Mouse (Mus musculus) intestine, embryonic 16.5 days (tissue): ENCODE data around the gene Mnd1. TPM values are rescaled to one million over a fixed set of nuclear protein-coding genes. Genes with fewer than 3 reads are reported as not detected.

ENCODE experiments used
- ATAC-seq: fragments of 200-750 bp; cut with Nextera tagmentation; 2 replicates; pipeline ENCODE4 v1.8.0; 2017; ENCODE audit warnings: moderate TSS enrichment, moderate library complexity
- H3K27ac ChIP-seq: fragments of 300-500 bp; sonication (generic); 2 replicates; pipeline ENCODE4 v1.5.1; 2014; ENCODE audit warnings: mild to moderate bottlenecking, low read length
- H3K27me3 ChIP-seq: fragments of 300-500 bp; sonication (generic); replicated peaks from 2 replicates; pipeline ENCODE4 v1.6.1; 2014; ENCODE audit warnings: low read length, control low read depth, mixed read lengths; ENCODE audit not compliant: control insufficient read depth, insufficient read depth
- H3K36me3 ChIP-seq: fragments of 300-500 bp; sonication (generic); 2 replicates; pipeline ENCODE4 v1.6.1; 2014; ENCODE audit warnings: low read length, control low read depth; ENCODE audit not compliant: control insufficient read depth, insufficient read depth
- H3K4me1 ChIP-seq: fragments of 300-500 bp; sonication (generic); 2 replicates; pipeline ENCODE4 v1.6.1; 2014; ENCODE audit warnings: low read length, control low read depth, mixed read lengths; ENCODE audit not compliant: control insufficient read depth, insufficient read depth
- H3K4me2 ChIP-seq: fragments of 300-500 bp; sonication (generic); 2 replicates; pipeline ENCODE4 v1.6.1; 2014; ENCODE audit warnings: low read depth, low read length, control low read depth
- H3K4me3 ChIP-seq: fragments of 300-500 bp; sonication (generic); 2 replicates; pipeline ENCODE4 v1.5.1; 2014; ENCODE audit warnings: mild to moderate bottlenecking, low read length
- H3K9ac ChIP-seq: fragments of 300-500 bp; sonication (generic); 2 replicates; pipeline ENCODE4 v1.6.1; 2014; ENCODE audit warnings: low read depth, low read length
- H3K9me3 ChIP-seq: fragments of 300-500 bp; sonication (generic); 2 replicates; pipeline ENCODE4 v1.6.1; 2016; ENCODE audit warnings: low read length, control low read depth; ENCODE audit not compliant: control insufficient read depth
- WGBS: fragments of 180-500 bp; shearing (Covaris S2); extraction: QIAGEN DNeasy Blood & Tissue Kit; methylation state at CpG from one replicate; pipeline ENCODE4 v1.1.7; 2014; 5-methylcytosine and 5-hydroxymethylcytosine counted together
- polyA plus RNA-seq: library from polyadenylated mRNA; unstranded; fragments of >200 nt; fragmentation: Nextera tagmentation; extraction: Ambion mirVana; gene quantifications from 2 replicates; pipeline ENCODE4 v1.2.1, GENCODE M21; 2015

Gene Mnd1
- polyA plus RNA-seq, 1 experiment from 2014 or later = 9.9 TPM

GRCm38 (mm10) chr3:84068831-84069709, 86.5 kb downstream of the Mnd1 start:
- Histone ChIP-seq H3K27ac (no peak overlapping the region), H3K9ac (no peak overlapping the region), H3K36me3 (no peaks in the 10 kb centered on the region), H3K9me3 (no peaks in the 10 kb centered on the region), H3K4me2 (no peak overlapping the region), H3K4me3 (no peak overlapping the region), H3K27me3 (no peaks in the 10 kb centered on the region), H3K4me1 (no peaks in the 10 kb centered on the region)
- ATAC-seq = no peak
- WGBS = 85% methylated on average over 13 of the region's 13 CpGs

GRCm38 (mm10) chr3:84065825-84066224, 89.8 kb downstream of the Mnd1 start:
- Histone ChIP-seq H3K4me2 (no peak overlapping the region), H3K9me3 (no peaks in the 10 kb centered on the region), H3K4me1 (0 out of 2 replicates have a peak, but pooled peaks cover 3% of the 10 kb centered on the region), H3K4me3 (no peak overlapping the region), H3K36me3 (no peaks in the 10 kb centered on the region), H3K27ac (no peak overlapping the region), H3K27me3 (no peaks in the 10 kb centered on the region), H3K9ac (no peak overlapping the region)
- no peak for ATAC-seq
- WGBS = 69% methylated on average over 4 of the region's 4 CpGs

GRCm38 (mm10) chr3:84063369-84063914, 92.1 kb downstream of the Mnd1 start:
- Histone ChIP-seq H3K4me1 (0 out of 2 replicates have a peak, but pooled peaks cover 6% of the 10 kb centered on the region), H3K4me3 (no peak overlapping the region), H3K27me3 (no peaks in the 10 kb centered on the region), H3K9me3 (no peaks in the 10 kb centered on the region), H3K36me3 (no peaks in the 10 kb centered on the region), H3K4me2 (no peak overlapping the region), H3K9ac (no peak overlapping the region), H3K27ac (no peak overlapping the region)
- ATAC-seq = no peak
- WGBS = 88% methylated on average over 2 of the region's 2 CpGs

- no peak overlapping the region for H3K4me3 ChIP-seq
- H3K36me3 ChIP-seq = no peaks in the 10 kb centered on the region
- no peaks in the 10 kb centered on the region for H3K9me3 ChIP-seq
- no peaks in the 10 kb centered on the region for H3K27me3 ChIP-seq
- H3K27ac ChIP-seq = no peak overlapping the region
- no peak overlapping the region for H3K9ac ChIP-seq
- 65% methylated on average over 13 of the region's 13 CpGs for WGBS
- peak; percentile 59; the same call in 1 of the 2 replicates for ATAC-seq
- 0 out of 2 replicates have a peak, but pooled peaks cover 6% of the 10 kb centered on the region for H3K4me1 ChIP-seq
- H3K4me2 ChIP-seq = no peak overlapping the region
Observed at GRCm38 (mm10) chr3:84061523-84062453, 93.8 kb downstream of the Mnd1 start.

GRCm38 (mm10) chr3:84060946-84061345, 94.6 kb downstream of the Mnd1 start:
- no peak overlapping the region for H3K27ac ChIP-seq
- H3K9ac ChIP-seq = no peak overlapping the region
- H3K4me2 ChIP-seq = no peak overlapping the region
- H3K36me3 ChIP-seq = no peaks in the 10 kb centered on the region
- WGBS = 83% methylated on average over 5 of the region's 5 CpGs
- 0 out of 2 replicates have a peak, but pooled peaks cover 6% of the 10 kb centered on the region for H3K4me1 ChIP-seq
- no peak for ATAC-seq
- H3K27me3 ChIP-seq = no peaks in the 10 kb centered on the region
- no peaks in the 10 kb centered on the region for H3K9me3 ChIP-seq
- H3K4me3 ChIP-seq = no peak overlapping the region

GRCm38 (mm10) chr3:84060128-84060527, 95.5 kb downstream of the Mnd1 start:
- no peak overlapping the region for H3K4me3 ChIP-seq
- ATAC-seq = no peak
- H3K9ac ChIP-seq = no peak overlapping the region
- WGBS = 37% methylated on average over 4 of the region's 4 CpGs
- 0 out of 2 replicates have a peak, but pooled peaks cover 6% of the 10 kb centered on the region for H3K4me1 ChIP-seq
- no peaks in the 10 kb centered on the region for H3K27me3 ChIP-seq
- H3K36me3 ChIP-seq = no peaks in the 10 kb centered on the region
- no peak overlapping the region; the same call in 1 of the 2 replicates for H3K27ac ChIP-seq
- H3K4me2 ChIP-seq = no peak overlapping the region
- no peaks in the 10 kb centered on the region for H3K9me3 ChIP-seq

GRCm38 (mm10) chr3:84059676-84060075, 95.9 kb downstream of the Mnd1 start:
- Histone ChIP-seq H3K27ac (no peak overlapping the region; the same call in 1 of the 2 replicates), H3K4me2 (no peak overlapping the region)

GRCm38 (mm10) chr3:84059261-84059660, 96.3 kb downstream of the Mnd1 start:
- H3K27ac ChIP-seq = no peak overlapping the region
- H3K27me3 ChIP-seq = no peaks in the 10 kb centered on the region
- WGBS = 44% methylated on average over 13 of the region's 13 CpGs
- H3K9me3 ChIP-seq = no peaks in the 10 kb centered on the region
- H3K4me2 ChIP-seq = 0 out of 2 replicates have a peak overlapping the region, but pooled peaks have one; percentile 11
- no peak overlapping the region for H3K9ac ChIP-seq
- no peaks in the 10 kb centered on the region for H3K36me3 ChIP-seq
- ATAC-seq = 0 out of 2 replicates have a peak, but pooled peaks have one; percentile 36
- H3K4me1 ChIP-seq = 0 out of 2 replicates have a peak, but pooled peaks cover 6% of the 10 kb centered on the region
- H3K4me3 ChIP-seq = no peak overlapping the region

More at GRCm38 (mm10) chr3:84059676-84060075, 95.9 kb downstream of the Mnd1 start:
- 48% methylated on average over 4 of the region's 4 CpGs for WGBS
- no peaks in the 10 kb centered on the region for H3K9me3 ChIP-seq
- ATAC-seq = no peak
- no peaks in the 10 kb centered on the region for H3K36me3 ChIP-seq
- H3K4me1 ChIP-seq = 0 out of 2 replicates have a peak, but pooled peaks cover 6% of the 10 kb centered on the region
- H3K9ac ChIP-seq = no peak overlapping the region
- H3K27me3 ChIP-seq = no peaks in the 10 kb centered on the region
- no peak overlapping the region for H3K4me3 ChIP-seq
